Mouse (Mus musculus) CH12.LX (cell line): Measurements from ENCODE around the gene Zbtb39.

ENCODE experiments used
- CTCF ChIP-seq, 2 experiments: IDR thresholded peaks in 1 of 2; conservative IDR thresholded peaks in 1 of 2; 2 replicates each; pipeline ENCODE4 v1.5.1; 2011 to 2012; ENCODE audit warnings: low read depth in 2 of 2, low read length in 2 of 2, improper control_type of control experiment in 1 of 2, inconsistent platforms in 1 of 2, mild to moderate bottlenecking in 1 of 2, moderate library complexity in 1 of 2
- EP300 ChIP-seq: IDR thresholded peaks from 2 replicates; pipeline ENCODE4 v1.6.1; 2011; ENCODE audit warnings: low read length, improper control_type of control experiment
- JUND ChIP-seq: conservative IDR thresholded peaks from 2 replicates; pipeline ENCODE4 v1.6.1; 2011; ENCODE audit warnings: low read depth, low read length, improper control_type of control experiment
- NRF1 ChIP-seq: IDR thresholded peaks from 2 replicates; pipeline ENCODE4 v1.6.1; 2014; ENCODE audit warnings: low read depth, mild to moderate bottlenecking, inconsistent platforms, low read length, improper control_type of control experiment, moderate library complexity
- POLR2A ChIP-seq: IDR thresholded peaks from 2 replicates; pipeline ENCODE4 v1.6.1; 2011; ENCODE audit warnings: low read depth, mild to moderate bottlenecking, improper control_type of control experiment, low read length
- POLR2AphosphoS2 ChIP-seq: IDR thresholded peaks from 2 replicates; pipeline ENCODE4 v1.6.1; 2011; ENCODE audit warnings: low read depth, low read length, improper control_type of control experiment
- RAD21 ChIP-seq: IDR thresholded peaks from 2 replicates; pipeline ENCODE4 v1.6.1; 2011; ENCODE audit warnings: low read depth, mild to moderate bottlenecking, low read length, improper control_type of control experiment, moderate library complexity
- SIN3A ChIP-seq: IDR thresholded peaks from 2 replicates; pipeline ENCODE4 v1.6.1; 2012; ENCODE audit warnings: low read length, improper control_type of control experiment, inconsistent platforms
- USF2 ChIP-seq: conservative IDR thresholded peaks from 2 replicates; pipeline ENCODE4 v1.6.1; 2011; ENCODE audit warnings: low read depth, low read length, improper control_type of control experiment

DNA sequence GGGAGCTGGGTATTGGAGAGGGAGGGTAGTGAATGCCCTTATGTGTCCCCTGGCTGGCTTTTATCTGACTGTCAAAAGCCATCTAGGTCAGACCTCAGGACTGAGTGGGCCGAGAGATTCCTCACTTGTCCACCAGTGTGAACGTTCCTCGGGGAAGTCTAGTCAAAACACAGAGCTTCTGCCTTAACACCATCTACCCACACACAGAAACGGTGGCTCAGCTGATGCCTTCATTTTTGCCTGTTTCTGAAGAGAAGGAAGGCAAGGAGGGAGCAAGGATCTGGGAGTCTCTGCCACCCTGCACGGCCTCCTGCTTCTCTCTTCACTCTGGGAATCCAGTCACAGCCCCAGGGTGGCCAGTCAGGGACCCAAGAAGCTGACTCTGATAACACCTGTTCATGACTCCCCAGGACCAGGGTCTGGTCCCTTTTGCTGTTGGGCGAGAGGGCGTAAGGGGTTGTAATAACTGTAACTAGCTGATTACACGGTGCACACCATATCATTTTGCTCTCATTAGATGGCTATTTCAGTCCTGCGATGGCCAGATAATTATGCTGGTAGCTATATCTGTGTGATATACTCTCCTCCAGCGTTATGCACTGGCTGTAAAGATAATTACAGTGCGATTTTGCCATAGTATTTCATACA lies 8.9 kb upstream of the Zbtb39 start:
- TF ChIP-seq RAD21 (no peak), POLR2A (no peak), NRF1 (no peak), CTCF (conservative IDR thresholded peaks at IDR 0.05 in 1 of 2, IDR thresholded peaks at IDR 0.05 in 1 of 2; ENCODE audit: low read depth in 2 of 2, low read length in 2 of 2) (no peak), JUND (no peak), SIN3A (no peak), EP300 (no peak), POLR2AphosphoS2 (no peak), USF2 (no peak)
